Mouse (Mus musculus): ENCODE data around the gene Wdhd1. TPM values are rescaled to one million over a fixed set of nuclear protein-coding genes. Genes with fewer than 3 reads are reported as not detected.
"Not testable (repeated sequence)": the region's sequence is repeated elsewhere in the genome, so short reads cannot be mapped to it uniquely, and the experiment has no call there.

The Wdhd1 gene
- under 1 TPM; 0.55 to 0.72 TPM for total RNA-seq (2021)
- long read RNA-seq, experiment 1, result 0 reads
- long read RNA-seq, experiment 2, result 0 reads

- DNase-seq, result peak; percentile 94 to 97
Observed at GRCm38 (mm10) chr14:47276637-47277393, at the start of gene Wdhd1, which contains the start of gene Socs4. TSS of gene Wdhd1 (minus strand) at chr14:47276857. TSS of gene Socs4 (plus strand) at chr14:47276931.

DNA sequence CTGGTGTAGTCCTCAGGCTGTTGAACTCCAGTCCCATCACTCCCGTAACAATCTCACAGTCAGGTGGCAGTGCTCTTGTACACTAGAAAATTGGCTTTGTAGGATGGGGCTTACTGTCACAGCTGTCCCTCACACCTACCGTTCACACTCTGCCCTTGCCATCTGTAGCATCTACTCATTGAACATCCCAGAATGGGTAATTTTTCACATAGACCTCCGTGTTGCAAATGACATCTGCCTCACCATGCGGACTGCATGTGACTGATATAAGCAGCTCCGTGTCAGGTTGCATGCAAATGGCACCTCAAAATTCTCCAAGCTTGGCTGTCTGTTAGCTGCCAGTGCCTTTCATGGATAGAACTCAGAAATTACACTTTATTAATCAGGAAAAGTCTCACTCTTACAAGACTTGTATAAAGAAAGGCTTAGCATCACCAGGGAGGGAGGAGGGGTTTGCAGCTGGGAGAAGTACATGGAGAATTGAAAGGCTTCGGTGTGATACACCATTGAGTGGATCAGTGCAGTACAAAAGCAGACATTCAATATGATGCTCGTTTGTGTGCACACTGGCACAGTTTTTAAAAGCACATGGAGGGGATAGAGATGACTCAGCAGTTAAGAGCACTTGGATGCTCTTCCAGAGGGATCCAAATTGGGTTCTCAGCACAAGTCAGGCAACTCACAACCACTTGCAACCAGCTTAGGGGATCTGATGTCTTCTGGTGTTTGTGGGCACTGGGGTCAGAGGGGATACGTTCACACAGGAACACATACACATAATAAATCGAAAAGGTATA, 49.5 kb upstream of the Wdhd1 start:
- DNase-seq, result no peak

DNA sequence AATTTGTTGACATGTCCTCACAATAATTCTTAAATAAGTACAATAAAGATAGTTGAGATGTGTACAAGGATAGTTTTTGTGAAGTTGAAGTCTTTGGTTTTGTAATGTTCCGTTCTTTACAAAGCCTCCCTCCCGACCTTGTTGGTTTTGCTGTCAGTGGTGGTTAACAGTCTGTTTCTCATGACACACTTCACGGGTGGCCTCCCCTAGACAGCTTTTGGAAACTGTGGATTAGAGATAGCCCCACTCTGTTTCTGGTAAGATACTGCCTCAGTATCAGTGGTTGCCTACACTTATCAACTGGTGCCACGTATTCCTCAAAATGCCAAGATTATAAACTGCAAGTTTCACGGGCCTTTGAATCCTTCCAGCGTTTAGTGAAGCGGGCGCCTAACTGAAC, 44.9 kb upstream of the Wdhd1 start:
- DNase-seq, result not testable (repeated sequence)

GRCm38 (mm10) chr14:47319362-47319761, 42.7 kb upstream of the Wdhd1 start:
- no peak for DNase-seq

DNA sequence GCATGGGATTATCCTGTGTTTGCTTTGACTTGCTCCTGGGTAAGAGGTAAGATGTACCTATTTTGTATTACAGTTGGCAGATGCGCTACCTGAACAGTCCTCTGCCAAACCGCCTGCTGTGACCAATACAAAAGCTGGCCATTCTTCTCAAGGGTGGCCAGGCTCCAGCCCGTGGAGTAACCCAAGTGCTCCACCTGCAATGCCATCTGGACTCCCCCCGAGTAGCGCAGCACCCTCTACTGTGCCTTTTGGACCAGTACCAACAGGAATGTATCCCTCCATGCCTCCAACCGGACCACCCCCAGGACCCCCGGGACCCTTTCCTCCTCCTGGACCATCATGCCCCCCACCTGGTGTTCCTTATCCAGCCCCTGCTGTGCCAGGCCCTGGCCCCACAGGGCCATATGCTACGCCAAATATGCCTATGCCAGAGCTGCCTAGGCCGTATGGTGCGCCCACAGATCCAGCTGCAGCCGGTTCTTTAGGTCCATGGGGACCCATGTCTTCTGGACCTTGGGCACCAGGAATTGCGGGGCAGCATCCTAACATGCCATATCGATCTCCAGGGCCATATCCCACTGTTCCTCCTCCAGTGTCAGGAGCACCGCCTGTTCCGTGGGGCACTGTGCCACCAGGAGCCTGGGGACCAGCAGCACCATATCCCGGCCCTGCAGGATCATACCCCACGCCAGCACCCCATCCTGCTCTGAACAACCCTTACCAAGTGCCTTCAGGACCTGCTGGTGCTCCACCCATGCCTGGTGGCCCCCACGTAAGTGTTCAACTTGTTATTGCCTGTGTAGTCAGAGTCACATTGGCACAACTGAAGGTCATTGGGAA, 33.9 kb upstream of the Wdhd1 start:
- no peak for DNase-seq

GRCm38 (mm10) chr14:47309061-47309460, 32.4 kb upstream of the Wdhd1 start:
- no peak for DNase-seq

- DNase-seq, result no peak
Observed at GRCm38 (mm10) chr14:47307669-47308068, 31.0 kb upstream of the Wdhd1 start.

- no peak for DNase-seq
Observed at GRCm38 (mm10) chr14:47305933-47306332, 29.3 kb upstream of the Wdhd1 start.

GRCm38 (mm10) chr14:47304814-47305405, 28.3 kb upstream of the Wdhd1 start:
- DNase-seq, result no peak

DNA sequence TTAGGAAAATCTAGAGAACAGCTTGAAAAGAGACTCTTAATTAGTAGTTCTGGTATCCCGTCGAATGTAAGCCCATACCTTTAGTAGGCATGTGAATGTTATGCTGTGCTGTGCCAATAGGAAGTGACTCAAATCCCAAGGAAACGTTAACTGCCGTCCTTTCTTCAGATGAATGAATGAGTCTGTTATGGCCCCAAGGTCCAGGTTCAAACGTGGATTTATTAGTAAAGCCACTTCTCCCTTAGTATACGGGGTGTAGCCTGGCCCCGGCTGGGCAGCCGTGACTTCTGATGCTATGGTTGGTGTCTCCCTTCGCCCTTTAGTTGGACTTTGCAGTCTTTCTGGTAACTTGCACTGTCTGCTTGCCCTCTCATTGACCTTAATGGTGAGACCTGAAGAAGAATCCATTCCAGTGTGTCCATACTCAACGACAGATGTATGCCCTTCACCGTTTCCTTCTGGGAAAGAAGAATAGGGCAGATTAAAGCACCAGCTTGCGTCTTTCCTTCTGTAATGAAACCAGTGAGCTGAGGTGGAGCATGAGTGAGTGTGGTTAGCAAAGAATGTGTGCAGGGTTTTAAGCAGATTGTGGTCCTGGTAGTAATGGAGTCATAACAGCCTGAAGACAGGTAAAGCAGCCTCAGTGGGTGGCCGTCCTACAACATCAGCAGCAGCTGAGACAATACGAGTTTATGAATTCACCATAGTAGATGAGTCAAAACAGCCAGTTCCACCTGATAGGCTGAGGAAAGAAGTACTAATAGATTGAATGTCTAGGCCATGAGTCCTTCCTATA, 26.4 kb upstream of the Wdhd1 start:
- DNase-seq, result no peak

- peak; percentile 19 to 46 for DNase-seq
Observed at GRCm38 (mm10) chr14:47298819-47299261, 22.2 kb upstream of the Wdhd1 start.

DNA sequence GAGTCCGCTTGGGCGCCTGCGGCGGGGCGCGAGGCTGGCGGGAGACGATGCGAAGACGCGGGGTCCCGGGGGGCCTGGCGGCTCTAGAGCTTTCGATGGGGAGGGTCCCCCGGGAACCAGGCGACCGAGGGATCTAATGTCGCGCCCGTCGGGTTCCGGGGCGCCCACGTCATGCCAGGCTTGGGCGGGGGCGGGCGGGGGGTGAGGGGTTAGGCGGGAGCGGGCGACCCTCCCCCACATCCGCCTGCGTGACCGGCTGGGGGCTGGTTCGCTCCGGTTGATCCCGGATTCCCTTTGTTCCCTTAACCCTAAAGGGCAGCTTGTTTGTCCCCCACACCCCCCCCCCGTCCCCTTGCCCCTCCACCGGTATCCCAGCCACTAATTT, 21.7 kb upstream of the Wdhd1 start:
- no peak for DNase-seq

- peak; percentile 92 to 95 for DNase-seq
Observed at GRCm38 (mm10) chr14:47297785-47298407, 21.2 kb upstream of the Wdhd1 start, which contains the start of gene Mapk1ip1l. TSS of gene Mapk1ip1l (plus strand) at chr14:47298266.

DNA sequence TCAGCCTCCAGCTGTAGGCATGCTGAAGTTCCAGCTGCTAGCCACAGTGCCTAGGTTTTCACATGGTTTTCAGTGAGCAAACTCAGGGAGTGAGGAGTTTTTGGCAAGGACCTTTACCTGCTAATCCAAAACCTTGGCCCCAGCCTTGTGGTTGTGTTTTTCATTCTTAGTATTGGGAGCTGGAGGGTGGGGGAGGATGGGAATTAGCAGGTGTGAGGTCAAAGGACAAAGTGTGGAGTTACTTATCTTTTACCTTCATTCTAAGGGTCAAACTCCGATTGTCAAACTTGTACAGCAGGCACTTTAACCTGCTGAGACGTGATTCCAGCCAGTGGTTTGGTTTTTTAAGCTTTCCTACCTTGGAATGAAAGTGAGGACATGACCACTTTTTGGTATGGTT, 19.6 kb upstream of the Wdhd1 start:
- DNase-seq, result no peak

- peak in 1 of 2 experiments; percentile 18 for DNase-seq
Observed at GRCm38 (mm10) chr14:47294136-47294535, 17.5 kb upstream of the Wdhd1 start.

DNA sequence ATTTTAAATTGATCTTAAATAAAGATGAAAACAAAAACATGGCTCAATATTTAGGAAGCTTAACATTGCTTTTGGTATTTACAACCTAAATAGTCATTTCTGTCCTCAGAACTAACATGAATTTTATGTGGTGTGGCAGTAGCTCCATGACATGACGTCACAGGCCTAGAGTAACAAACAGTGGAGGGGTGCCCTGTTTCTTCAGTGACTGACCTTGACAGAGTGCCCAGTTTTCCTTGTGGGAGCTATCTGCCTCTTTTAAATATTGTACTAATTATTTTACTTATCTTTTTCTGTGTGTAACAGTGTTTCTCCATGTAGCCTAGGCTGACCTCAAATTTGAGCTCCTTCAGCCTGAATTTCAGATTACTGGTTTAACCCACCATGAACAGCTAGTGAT, 15.1 kb upstream of the Wdhd1 start:
- no peak for DNase-seq

DNA sequence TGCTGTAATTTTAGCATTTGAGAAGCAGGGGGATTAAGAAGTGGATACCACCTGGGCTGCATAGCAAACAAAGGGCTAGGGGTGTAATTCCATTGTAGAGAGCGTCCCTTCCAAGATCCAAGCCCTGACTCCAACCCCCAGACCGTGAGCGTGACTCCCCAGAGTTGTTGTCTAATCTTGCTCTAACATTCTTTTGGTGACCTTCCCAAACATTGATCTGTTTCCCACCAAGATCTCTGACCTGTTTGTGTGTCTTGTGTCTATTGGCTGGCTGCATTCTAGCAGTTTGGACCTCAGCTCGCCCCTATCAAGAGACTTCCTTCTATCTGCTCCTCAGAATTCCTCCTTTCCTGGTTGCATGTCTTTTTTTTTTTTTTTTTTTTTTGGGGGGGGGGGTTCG, 10.4 kb upstream of the Wdhd1 start:
- no peak for DNase-seq

DNA sequence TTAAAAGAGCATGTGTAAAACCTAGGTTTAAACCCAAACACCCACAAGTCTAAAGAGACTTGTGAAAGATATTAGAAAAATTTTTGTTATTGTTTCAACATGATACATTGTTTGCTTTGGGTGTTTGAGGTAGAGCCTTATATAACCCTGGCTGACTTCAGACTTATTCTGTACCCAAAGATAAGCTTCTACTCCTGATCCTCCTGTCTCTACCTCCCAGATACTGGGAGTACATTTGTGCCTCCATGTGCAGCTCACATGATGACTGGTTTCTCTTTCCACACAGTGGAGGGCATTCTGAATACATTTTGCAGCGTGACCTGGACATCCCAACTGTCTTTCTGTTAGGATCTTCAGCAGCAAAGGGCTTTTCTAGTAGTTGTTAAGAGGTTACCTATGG, 9.6 kb upstream of the Wdhd1 start:
- no peak for DNase-seq

- no peak for DNase-seq
Observed at GRCm38 (mm10) chr14:47285271-47285670, 8.6 kb upstream of the Wdhd1 start.

GRCm38 (mm10) chr14:47283568-47283967, 6.9 kb upstream of the Wdhd1 start:
- no peak for DNase-seq

GRCm38 (mm10) chr14:47281535-47281934, 4.9 kb upstream of the Wdhd1 start:
- no peak for DNase-seq
